9 mouse cellular contexts compared by ENCODE assay signal in genomic region chr11:57673977-57674687, GRCm38 (mm10). TPM values are rescaled to one million over a fixed set of nuclear protein-coding genes. Genes with fewer than 3 reads are reported as not detected.
DNase-seq lines count a peak whose midpoint lies in the region; ATAC-seq and TF ChIP-seq lines count a peak whose summit lies in the region.
"Had no signal": no experiment of that assay in that cellular context is flagged by ENCODE, and none has a peak within 500 bp of the region (broad histone marks: within the 10 kb centered on the region; RNA-seq: fewer than 3 reads in every experiment).

No protein-coding gene starts in this region.

- H3K27ac ChIP-seq in ES-E14 (ENCODE audit: insufficient read depth, low read depth, low read length, poor library complexity, severe bottlenecking) = no peak overlapping the region
- H3K27ac ChIP-seq in heart, embryonic 12.5 days (ENCODE audit: poor library complexity, severe bottlenecking) = peak overlapping the region; percentile 87
- peak overlapping the region; percentile 83 for H3K27ac ChIP-seq in stomach, postnatal 0 days (replicated peaks)

- no peaks in the 10 kb centered on the region for H3K27me3 ChIP-seq in heart, embryonic 12.5 days (replicated peaks)
- H3K27me3 ChIP-seq in stomach, postnatal 0 days (ENCODE audit: control insufficient read depth, insufficient read depth, low read length) = no peaks in the 10 kb centered on the region

- DNase-seq in frontal cortex, postnatal 25 days (ENCODE audit: low spot score in 2 of 2) = no peak
- no peak for DNase-seq in ES-E14 (ENCODE audit: low read depth, low spot score)
- DNase-seq in kidney, postnatal 36 days = peak; percentile 50 to 58
- no peak for DNase-seq in stomach, postnatal 0 days (ENCODE audit: low spot score)
- DNase-seq in Muller cell, postnatal 12 days (ENCODE audit: inconsistent ontology term) = no peak
- DNase-seq in ovary, postnatal 14 days (ENCODE audit: low spot score) = no peak

- peak; percentile 87 for ATAC-seq in frontal cortex, adult (ENCODE audit: low TSS enrichment)
- no peak for ATAC-seq in heart, embryonic 12.5 days (ENCODE audit: insufficient number of reproducible peaks, low FRiP score)
- 0 out of 2 replicates have a peak, but pooled peaks have one; percentile 35 for ATAC-seq in stomach, postnatal 0 days (ENCODE audit: low FRiP score, low TSS enrichment)

- H3K36me3 ChIP-seq in ES-E14 (ENCODE audit: control insufficient read depth, insufficient read depth, low read length, poor library complexity, severe bottlenecking) = no peaks in the 10 kb centered on the region
- no peaks in the 10 kb centered on the region for H3K36me3 ChIP-seq in heart, embryonic 12.5 days
- no peaks in the 10 kb centered on the region for H3K36me3 ChIP-seq in stomach, postnatal 0 days (ENCODE audit: control insufficient read depth, insufficient read depth, low read length)

- no peak overlapping the region for H3K9ac ChIP-seq in ES-E14 (ENCODE audit: insufficient read depth, low read depth, low read length, poor library complexity, severe bottlenecking)
- H3K9ac ChIP-seq in heart, embryonic 12.5 days = no peak overlapping the region
- H3K9ac ChIP-seq in stomach, postnatal 0 days (ENCODE audit: low read length) = no peak overlapping the region

- in situ Hi-C loops in ES-E14 (cut with MboI; ENCODE audit: low sequenced_read_pairs in 2 of 2, unreplicated experiment in 2 of 2) = no loop called here

- WGBS in heart, embryonic 12.5 days = 45% methylated on average over 12 of the region's 12 CpGs
- 30% methylated on average over 12 of the region's 12 CpGs for WGBS in stomach, postnatal 0 days

- TF ChIP-seq EP300 in stomach, postnatal 0 days (optimal IDR thresholded peaks at IDR 0.05) = no peak

- no peak for TF ChIP-seq CTCF in stomach, postnatal 0 days (IDR thresholded peaks at IDR 0.05; ENCODE audit: low read depth)

- peaks cover 3 to 15% of the 10 kb centered on the region in 2 experiments; a peak in 3 of 4 replicates for H3K4me1 ChIP-seq in ES-E14 (ENCODE audit: control insufficient read depth in 2 of 2, insufficient read depth in 2 of 2, low read length in 2 of 2, poor library complexity in 1 of 2)
- H3K4me1 ChIP-seq in heart, embryonic 12.5 days (replicated peaks) = peaks cover 53% of the 10 kb centered on the region
- H3K4me1 ChIP-seq in stomach, postnatal 0 days (replicated peaks; ENCODE audit: control insufficient read depth, insufficient read depth) = peaks cover 5% of the 10 kb centered on the region; the same call in 1 of the 2 replicates

- no peak overlapping the region for H3K4me3 ChIP-seq in ES-E14 (ENCODE audit: insufficient read depth in 1 of 2, low read depth in 1 of 2, low read length in 2 of 2, poor library complexity in 1 of 2, severe bottlenecking in 1 of 2)
- no peak overlapping the region for H3K4me3 ChIP-seq in heart, embryonic 12.5 days
- H3K4me3 ChIP-seq in stomach, postnatal 0 days (ENCODE audit: low read depth, low read length) = no peak overlapping the region
- H3K4me3 ChIP-seq: erythroblast, embryonic 14.5 days had no signal

- no peaks in the 10 kb centered on the region for H3K9me3 ChIP-seq in ES-E14 (ENCODE audit: control insufficient read depth, insufficient read depth, low read depth, low read length)
- H3K9me3 ChIP-seq in heart, embryonic 12.5 days (replicated peaks) = no peaks in the 10 kb centered on the region
- H3K9me3 ChIP-seq in stomach, postnatal 0 days (ENCODE audit: control insufficient read depth, low read length) = no peaks in the 10 kb centered on the region

- no peak overlapping the region; the same call in 1 of the 2 replicates for H3K4me2 ChIP-seq in heart, embryonic 12.5 days
- no peak overlapping the region for H3K4me2 ChIP-seq in stomach, postnatal 0 days (replicated peaks; ENCODE audit: low read depth)

TF ChIP-seq in ES-E14, 5 proteins besides CTCF, POLR2A, EP300 and RAD21:
- TF ChIP-seq ZC3H11A (IDR thresholded peaks at IDR 0.05; ENCODE audit: borderline replicate concordance, low read depth, low read length) = no peak
- no peak for TF ChIP-seq HCFC1 (IDR thresholded peaks at IDR 0.05; ENCODE audit: borderline replicate concordance, insufficient read depth, low read length)
- 0 out of 2 replicates have a peak, but pooled peaks have one; percentile 40 for TF ChIP-seq ZNF384 (IDR thresholded peaks at IDR 0.05; ENCODE audit: low read depth, low read length)
- no peak for TF ChIP-seq MAFK (IDR thresholded peaks at IDR 0.05; ENCODE audit: insufficient read depth, low read depth, low read length)

RNA-seq across cellular contexts. Expression of gene Galnt10, which starts 28.9 kb away (rescaled TPM):
- 13.5 and 17.3 TPM in 2 replicates for total RNA-seq in ES-E14 (2012; rRNA removed)
- polyA plus RNA-seq in heart, embryonic 12.5 days (2016; fragmentation: Nextera tagmentation; extraction: Ambion mirVana) = 15.9 and 16.5 TPM in 2 replicates
- 8.8 and 9.6 TPM in 2 replicates for polyA plus RNA-seq in stomach, postnatal 0 days (2015; fragmentation: Nextera tagmentation; extraction: Ambion mirVana)

Comparison
In these comparisons a context has a peak if more than half of its experiments do, and no peak if none do; other contexts are left out.
1. DNase-seq: peak in kidney, postnatal 36 days (2 of 2); none in frontal cortex, postnatal 25 days (0 of 2), ES-E14 (single experiment), stomach, postnatal 0 days (single experiment), Muller cell, postnatal 12 days (single experiment) and ovary, postnatal 14 days (single experiment).